Mouse (Mus musculus): ENCODE data around the gene Dcst2.

The Dcst2 gene

DNA sequence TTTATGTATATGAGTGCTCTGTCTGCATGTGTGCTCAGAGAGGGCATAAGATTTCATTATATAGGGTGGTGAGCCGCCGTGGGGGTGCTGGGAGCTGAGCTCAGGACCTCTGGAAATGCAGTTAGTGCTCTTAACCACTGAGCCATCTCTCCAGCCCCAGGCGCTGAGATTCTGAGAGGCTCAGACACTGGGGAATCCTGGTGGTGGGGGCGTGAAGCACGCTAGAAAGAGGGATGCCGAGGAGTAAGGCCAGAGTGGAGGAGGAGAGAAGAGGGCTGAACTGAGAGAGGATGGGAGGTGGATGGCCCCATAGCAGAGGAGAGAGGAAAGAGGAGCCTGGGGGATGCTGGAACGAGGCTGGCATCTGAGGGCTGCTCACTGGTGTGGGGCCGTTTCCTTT is 2.9 kb downstream of the Dcst2 start:
- DNase-seq (ENCODE audit: low spot score in 2 of 2): no peak

DNA sequence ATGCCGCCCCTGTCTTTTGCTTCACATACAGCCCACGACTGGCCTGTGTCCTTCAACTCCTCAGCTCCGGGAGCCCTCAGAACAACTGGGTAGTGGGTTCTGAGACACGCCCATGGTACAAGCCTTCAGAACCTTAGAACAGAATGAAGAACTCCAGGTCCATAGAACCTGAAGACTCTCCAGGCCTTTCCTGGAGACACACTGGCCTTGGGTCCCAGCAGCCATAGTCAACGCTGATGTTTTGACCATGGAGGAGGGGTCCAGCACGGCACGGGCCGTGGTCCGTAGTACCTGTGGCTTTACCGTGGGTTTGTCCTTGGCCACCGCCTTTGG is 3.3 kb downstream of the Dcst2 start, which contains the start of gene Dcst1:
Gene Dcst1 (minus strand): TSS at position 101 of the 333 bp plus-strand sequence.
- DNase-seq (ENCODE audit: low spot score in 2 of 2): no peak

DNA sequence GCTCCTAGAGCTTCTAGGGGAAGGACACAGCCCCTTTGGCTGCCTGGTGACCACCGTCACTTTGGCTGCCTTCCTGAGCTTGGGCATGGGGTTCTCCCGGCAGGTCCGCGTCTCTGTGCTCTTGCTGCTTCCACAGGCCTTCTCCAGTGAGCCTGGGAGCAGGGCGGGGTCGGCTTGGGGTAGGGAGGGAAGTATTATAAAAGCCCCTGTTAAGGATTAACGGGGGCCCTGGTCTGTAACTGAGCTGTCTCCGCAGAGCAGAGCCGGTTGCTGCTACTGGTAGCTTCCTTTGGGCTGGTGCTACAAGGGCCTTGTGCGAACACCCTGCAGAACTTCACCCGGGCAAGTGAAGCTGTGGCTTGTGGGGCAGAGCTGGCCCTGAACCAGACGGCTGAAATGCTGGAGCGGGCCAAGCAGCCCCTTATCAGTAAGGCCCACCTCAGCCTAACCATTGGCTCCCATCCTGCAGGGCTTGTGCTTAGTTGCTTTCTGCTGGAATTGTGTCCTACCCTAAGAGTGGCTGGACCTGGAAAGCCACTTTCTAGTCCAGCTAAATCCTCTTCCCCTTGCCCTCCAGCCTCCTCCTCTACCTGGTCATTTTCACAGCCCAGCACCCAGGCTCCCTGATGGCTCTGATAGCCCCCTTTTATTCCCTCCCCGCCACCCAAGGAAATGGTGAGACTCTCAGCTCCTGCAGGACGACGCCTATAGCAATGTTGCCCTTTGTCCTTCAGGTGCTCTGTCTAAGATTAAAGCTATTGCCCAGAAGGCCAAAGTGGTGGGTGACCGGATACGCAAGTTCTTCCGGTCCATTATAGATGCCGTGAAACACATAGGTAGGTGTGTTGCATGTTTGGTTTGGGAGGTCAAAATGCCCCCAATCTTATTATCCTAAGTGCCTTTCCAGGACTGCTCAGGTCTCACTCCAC is 4.0 kb downstream of the Dcst2 start:
- DNase-seq (ENCODE audit: low spot score in 2 of 2): no peak

DNA sequence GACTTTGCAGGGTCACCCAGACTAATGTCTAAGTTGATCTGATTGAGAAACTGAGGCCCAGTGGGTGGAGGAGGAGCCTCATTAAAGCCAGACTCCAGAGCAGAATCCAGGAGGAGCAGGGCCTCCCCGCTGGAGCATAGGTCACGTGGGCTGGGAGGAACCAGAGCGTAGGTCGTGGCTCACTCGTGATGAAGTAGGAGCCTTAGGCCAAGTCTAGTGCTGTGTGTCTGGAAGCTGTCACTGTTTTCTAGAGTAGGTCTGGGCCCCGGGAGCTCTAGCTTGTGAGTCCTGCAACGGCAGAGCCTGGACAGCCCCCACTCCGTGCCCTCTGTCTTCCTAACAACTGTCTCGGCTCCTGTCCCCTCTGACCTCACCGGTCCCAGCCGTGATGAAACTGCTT is 5.6 kb downstream of the Dcst2 start:
- no peak for DNase-seq (ENCODE audit: low spot score in 2 of 2)

DNA sequence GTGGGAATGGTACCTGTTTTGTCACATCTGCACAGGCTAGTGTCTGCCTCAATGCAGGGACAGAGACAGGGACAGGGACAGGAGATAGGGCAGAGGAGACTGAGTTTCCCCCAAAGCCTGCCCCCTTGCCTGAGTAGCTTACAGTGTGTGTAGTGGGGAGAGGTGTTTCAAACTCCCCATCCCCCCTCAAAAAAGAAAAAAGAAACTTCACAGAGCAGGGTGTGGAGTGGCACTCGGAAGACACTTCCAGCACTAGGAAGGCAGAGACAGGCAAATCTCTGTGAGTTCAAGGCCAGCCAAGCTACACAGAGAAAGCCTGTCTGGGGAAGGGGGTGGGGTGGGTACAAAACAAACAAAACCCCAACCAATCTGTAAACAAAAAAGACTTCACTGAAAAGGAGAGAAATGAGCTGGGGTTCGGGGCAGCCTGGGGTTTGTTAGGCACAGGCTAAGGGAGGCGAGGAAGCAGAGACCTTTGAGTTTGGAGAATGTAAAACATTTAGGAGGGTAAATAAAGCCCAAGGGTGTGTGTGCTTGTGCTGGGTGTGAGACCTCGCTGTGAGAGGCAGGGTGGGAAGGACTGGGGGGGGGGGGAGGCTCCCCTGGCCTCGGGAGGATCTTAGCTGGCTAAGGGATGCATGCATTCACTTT is 11.9 kb downstream of the Dcst2 start:
- no peak for DNase-seq (ENCODE audit: low spot score in 2 of 2)

DNA sequence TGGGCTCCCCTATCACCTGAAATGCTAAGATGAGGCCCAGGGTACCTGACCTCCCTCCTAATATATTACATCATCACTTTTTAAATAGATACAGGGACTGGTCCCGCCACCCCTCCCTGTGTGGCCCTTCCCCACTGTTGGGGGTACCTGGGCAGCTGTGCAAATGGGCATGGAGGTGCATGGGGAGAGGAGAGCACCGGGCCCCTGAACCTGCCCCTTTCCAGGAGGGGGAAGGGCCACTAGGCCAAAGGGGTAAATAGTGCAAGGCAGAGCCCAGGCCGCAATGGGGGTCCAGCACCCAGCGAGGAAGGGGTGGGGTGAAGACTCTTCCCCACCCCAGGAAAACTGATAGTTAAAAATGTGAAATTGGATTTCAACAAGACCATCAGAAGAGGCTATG is 16.1 kb downstream of the Dcst2 start:
- no peak for DNase-seq (ENCODE audit: low spot score in 2 of 2)

DNA sequence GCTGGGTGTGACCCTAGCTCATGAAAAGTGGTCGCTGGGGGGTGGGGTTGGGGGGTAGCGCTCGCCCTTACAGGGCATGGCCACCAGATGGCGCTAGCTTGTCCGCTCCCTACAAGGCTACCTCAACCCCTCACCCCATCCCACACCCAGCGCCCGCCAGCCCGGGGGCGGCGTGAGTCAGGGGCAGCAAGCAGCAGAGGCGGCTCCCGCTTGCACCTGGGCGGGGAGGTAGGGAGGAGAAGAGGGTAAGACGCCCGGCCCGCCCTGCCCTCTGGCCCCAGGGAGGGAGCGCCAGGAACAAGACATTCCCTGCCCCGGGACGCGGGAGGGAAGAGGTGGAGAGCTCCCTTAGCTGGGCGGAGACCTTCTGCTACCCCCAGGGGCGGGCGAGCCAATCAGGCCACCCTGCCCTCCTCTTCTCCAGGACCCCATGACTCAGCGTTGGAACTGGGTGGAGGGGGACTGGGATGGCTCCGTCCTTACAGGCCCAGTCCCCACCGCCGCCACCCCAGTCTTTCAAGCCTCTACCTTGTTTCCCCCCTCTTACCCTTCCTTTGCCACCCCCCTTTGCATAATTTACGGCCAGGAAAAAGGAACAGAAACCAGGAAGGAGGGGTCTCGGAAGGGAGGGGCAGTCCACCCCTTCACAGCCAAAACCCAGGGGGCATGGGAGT is 16.8 kb downstream of the Dcst2 start:
- peak; percentile 72 to 81 for DNase-seq (ENCODE audit: low spot score in 2 of 2)

DNA sequence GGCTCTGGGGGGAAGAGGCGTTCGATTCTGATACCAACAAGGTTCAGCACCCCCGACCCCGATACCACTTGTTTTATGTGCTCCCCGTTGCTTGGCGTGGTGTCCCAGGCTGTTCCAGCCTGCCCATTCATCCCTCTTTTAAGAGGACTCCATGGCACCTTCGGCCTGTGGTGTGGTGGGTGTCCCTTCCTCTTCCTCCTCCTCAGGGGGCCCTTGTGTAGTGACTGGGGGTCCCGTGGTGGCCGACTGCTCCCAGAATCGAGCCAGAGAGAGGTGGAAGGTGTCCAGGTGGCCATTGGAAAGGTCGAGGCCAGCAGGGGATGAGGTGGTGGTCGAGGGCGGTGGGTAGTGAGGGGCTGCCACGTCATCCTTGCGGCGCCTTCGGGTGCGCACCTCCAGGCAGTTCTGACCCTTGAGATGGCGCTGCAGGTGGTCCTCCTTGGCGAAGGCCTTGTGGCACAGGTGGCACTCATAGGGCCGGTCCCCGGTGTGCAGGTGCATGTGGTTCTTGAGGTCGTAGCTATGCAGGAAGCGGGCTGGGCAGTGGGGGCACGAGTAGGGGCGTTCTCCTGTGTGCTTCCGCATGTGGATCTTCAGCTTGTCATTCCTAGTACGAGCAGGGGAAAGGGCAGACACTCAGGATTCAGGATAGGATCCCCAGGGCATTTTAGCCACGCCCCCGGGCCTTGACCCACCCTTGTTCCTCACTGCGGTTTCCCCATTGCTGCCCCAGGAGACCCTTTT is 17.8 kb downstream of the Dcst2 start:
- no peak for DNase-seq (ENCODE audit: low spot score in 2 of 2)

DNA sequence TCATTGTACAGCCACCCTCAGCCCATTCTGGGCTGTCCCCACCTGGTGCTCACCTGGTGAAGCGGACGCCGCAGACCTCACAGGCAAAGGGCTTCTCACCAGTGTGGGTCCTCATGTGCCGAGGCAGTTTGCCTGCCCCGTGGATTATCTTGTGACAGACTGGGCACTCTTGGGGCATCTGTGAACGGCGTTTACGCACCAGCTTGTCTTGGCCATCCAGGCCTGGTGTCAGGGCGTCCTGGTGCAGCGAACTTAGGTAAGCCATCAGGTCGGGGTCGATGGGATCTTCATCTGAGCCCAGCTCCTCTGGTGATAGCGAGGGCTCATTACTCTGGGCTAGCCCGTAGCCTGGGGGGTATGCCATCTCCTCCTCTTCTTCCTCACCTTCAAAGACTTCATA is 18.5 kb downstream of the Dcst2 start:
- DNase-seq (ENCODE audit: low spot score in 2 of 2): no peak

DNA sequence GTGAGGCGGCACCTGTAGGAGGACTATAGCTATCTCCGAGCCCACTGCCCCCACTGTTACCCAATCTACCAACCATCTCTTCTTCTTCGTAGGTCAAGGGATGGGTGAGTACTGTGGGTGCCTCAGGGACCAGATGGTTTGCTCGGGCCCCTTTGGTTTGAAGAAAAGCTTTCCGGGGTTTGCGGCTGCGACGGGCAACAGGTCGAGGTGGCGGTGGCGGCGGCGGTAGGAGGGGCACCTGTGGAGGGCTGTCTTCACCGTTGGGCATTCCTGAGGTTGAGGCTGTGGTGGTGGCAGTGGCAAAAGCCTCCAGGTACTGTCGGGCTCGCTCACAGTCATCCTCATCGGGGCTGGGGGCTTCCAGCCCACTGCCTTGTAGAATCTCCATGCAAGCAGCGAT is 18.9 kb downstream of the Dcst2 start:
- no peak for DNase-seq (ENCODE audit: low spot score in 2 of 2)

DNA sequence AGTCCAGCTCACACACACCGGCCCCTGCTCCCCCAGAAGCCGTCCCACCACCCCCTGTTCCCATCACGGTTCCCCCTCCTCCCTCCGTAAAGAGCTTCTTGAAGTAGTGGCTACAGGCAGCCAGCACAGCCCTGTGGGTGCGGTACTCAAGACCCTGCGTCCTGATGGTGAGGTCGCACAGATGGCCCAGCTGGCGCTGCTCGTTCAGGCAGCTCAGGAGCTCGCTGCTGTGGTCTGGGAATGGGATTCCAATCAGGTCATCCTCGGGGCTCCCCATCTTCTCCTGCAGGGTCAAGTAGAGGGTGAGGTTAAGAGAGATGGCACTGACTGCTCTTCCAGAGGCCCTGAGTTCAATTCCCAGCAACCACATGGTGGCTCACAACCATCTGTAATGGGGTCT is 19.5 kb downstream of the Dcst2 start:
- DNase-seq (ENCODE audit: low spot score in 2 of 2): no peak

DNA sequence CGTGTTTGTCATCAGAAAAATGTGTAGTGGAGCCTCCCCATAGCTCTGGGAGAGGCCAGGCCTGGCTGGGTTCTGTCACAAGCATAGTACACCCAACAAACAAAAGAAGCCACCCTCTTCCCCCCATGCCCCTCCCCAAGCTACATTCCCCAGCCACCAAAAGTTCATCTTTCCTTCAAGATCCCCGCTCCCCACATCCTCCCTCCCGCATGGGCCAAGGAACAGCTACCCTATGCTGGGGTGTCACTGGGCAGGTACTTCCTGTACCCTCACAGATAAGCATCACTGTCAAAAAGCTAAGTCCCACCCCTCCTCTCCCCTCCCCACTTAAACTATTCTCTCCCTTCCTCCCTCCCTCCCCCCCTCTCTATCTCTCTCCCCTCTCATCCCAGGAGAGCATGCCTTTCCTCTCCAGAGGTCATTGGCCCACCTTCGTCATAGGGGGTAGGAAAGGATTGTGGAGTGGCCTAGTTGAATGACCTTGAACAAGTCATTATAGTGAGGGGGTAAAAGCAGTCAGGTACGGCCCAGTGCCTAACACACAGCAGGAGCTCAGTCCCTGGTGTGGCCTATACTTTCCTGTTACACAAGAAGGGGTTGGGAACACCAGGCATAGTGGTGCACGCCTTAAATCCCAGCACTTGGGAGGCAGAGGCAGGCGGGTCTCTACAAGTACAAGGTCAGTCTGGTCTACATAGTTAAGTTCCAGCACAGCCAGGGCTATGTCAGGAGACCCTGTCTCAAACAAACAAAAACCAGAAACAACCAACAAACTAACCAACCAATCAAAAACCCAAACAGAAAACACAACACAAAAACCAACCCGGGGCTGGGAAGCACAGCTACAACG is 20.5 kb downstream of the Dcst2 start:
- no peak for DNase-seq (ENCODE audit: low spot score in 2 of 2)

DNA sequence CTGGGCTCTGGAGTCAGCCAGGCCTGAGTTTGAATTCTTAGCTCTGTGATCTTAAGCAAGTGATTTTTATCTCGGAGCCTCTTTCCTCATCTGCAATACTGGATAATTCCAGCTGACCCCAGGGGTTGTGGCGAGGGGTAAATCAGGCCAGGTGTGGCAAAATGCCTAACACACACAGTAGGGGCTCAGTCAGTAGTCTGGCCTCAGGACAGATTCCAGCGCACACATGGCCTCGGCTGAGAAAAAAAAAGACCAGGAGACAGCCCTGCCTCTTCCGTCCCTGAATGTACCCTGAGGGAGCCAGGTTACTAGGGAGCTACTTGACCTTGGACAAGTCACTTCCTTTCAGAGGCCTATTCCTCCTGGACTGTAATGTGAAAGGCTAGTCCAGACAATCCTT is 21.2 kb downstream of the Dcst2 start:
- no peak for DNase-seq (ENCODE audit: low spot score in 2 of 2)

DNA sequence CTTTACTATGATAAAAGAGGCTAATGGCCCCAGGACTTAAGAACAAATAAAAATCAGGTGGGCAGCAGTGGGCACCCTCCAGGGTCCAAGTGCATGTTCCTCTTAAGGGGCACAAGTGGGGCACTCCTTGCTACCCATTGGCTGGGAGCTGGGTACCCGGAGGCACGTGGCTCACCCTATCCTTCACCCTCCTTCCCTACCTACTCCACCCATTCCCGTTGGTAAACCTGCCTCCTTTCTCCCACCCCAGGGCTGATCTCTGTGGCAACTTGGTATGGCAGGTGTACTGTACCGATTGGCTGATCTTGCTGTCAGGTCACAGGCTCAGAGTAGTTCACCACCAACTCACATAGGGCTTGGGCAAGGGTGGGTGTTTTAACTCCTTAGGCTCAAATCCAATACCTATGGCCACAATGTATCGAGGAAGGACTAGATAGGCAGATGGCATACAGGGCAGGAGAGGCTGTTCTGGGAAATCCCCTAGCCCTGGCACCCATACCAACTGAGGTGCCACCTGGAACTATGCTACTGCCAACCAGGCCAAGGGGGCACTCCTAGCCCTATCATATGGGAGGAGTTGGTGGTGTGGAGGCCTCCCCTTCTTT is 22.0 kb downstream of the Dcst2 start:
- DNase-seq (ENCODE audit: low spot score in 2 of 2): no peak

DNA sequence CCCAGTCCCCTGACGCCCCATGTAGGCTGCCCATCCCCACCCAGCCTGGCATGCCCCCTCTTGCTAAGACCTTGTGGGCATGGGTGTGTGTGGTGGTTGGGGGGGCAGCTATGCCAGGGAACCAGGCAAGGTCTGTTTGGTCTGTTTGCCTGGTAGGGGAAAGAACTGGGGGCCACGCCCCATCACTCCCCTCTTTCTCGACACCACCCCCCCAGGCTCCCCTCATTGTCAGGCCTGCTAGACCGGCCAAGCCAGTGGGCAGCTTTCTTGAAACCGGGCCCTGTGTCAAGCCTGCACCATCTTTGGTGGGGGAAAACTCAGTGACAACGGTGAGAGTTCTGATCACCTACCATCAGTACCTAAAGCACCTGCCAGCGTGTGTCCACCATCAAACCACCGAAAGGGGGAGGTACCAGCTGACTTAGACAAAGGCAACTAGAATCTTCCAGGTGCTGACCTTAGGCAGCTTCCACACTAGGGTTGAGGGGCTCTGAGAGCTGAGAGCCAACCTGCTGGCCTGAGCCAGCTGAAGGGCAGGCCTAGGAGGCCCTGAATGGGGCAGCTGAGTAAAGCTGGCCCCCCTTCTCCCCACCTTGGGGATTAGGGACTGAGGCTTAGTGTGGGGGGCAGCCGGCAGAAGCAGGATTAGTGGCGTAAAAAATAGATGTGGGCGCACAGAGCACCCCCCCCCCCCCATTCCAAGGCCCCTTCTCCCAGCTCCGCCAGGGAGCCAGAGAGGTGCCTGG is 22.7 kb downstream of the Dcst2 start:
- no peak for DNase-seq (ENCODE audit: low spot score in 2 of 2)

DNA sequence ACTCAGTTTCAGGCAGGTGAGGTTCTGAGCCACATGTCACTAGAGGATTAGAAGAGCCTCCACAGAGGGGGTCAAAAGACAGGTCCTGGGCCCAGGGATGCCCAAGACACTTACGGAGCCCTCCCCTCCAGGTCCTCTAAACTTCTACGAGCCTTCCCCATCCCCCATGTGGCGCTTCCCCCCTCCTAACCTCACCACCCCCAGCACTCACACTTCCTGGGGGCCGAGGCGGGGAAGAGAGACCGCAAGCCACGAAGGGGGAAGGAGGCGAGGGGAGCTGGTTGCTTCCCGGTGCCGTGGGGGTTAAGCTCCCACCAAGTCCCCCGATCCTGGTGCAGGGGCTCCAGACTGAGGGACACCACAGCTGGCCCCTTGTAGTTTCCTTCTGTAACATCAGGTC is 23.7 kb downstream of the Dcst2 start:
- DNase-seq (ENCODE audit: low spot score in 2 of 2): no peak

DNA sequence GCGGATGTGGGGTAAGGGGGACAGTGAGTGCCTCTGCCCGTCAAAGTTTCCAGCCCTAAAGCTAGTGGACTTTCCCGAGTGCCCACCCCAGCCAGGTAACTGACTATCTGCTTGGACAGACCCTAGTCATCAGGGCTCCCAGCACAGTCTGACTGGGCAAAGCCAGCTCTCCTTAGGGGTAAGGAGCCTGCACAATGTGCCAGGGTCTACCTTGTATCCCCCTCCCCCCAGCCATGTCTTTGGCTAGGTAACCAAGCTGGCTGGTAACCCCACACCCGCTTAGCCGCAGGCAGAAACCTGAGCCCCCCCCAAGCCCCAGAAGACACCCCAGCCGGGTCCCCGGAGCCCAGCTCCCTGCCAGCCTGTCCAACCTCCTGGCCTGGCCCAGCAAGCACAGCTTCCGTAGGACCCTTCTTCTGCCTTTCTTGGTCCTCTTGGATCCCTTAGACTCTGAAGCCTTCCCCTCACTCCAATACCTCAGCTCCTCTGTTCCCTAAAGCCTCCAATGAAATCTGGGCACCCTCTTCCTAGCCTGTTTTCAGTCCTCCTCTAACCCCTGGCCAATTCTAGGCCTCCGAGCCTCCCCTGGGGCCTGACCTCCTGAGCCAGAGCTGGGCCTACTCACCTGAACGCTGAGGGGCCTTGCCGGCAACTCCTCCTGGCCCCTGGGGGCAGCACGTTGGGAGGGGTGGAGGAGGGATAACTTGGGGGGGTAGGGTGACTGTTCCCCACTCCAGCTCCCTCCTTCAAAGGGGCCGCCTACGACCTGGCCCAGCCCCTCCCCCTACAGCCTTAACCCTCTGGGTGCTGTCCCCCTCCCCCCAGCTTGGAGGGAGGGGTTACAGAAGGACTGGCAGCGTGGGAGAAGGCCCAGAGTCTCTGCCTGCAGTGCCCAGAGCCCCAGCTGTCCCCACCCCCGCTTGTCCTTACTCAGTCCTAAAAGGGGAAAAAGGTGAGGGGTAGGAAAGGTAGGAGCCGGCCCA is 25.0 kb downstream of the Dcst2 start:
- no peak for DNase-seq (ENCODE audit: low spot score in 2 of 2)

DNA sequence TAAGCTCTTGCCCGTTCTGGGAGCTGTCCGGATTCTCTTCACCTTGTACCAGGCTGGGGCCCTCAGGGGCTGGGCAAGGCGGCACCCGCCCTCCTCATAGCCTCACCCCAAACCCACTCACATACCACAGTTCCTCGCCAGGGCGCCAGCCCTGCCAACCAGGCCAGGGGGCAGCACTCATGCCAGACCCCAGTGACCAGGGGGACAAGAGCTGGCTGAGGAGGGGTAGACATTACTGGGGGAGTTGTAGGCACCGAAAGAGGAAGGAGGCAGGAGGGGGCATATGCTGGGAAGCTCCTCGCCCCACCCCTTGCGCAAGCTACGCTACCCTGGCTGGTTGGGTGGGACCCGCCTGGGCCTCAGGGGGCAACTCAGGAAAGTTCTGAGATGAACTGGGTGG is 25.9 kb downstream of the Dcst2 start:
- peak; percentile 40 to 52 for DNase-seq (ENCODE audit: low spot score in 2 of 2)
